Mouse (Mus musculus) MN1 (cell line): ENCODE data around the gene Pafah1b1.

Experiments
- DNase-seq: peaks from one replicate; pipeline ENCODE4 v3.0.0-alpha.2; 2016; ENCODE audit warnings: low spot score

Gene Pafah1b1

GRCm38 (mm10) chr11:74661641-74662040 lies 62.8 kb downstream of the Pafah1b1 start:
- no peak for DNase-seq

- no peak for DNase-seq
These were observed 64.1 kb downstream of the Pafah1b1 start for GRCm38 (mm10) chr11:74660336-74660735.

GRCm38 (mm10) chr11:74655941-74656340 lies 68.5 kb downstream of the Pafah1b1 start:
- DNase-seq, result no peak

- DNase-seq, result peak; percentile 24
These were observed 71.1 kb downstream of the Pafah1b1 start for GRCm38 (mm10) chr11:74653385-74653784.

GRCm38 (mm10) chr11:74652791-74653191 lies 71.7 kb downstream of the Pafah1b1 start:
- peak; percentile 86 for DNase-seq

- no peak for DNase-seq
These were observed 73.8 kb downstream of the Pafah1b1 start for GRCm38 (mm10) chr11:74650576-74651100.

- peak; percentile 46 for DNase-seq
These were observed 74.6 kb downstream of the Pafah1b1 start for GRCm38 (mm10) chr11:74649647-74650551.

GRCm38 (mm10) chr11:74649095-74649646 lies 75.3 kb downstream of the Pafah1b1 start, which contains the start of gene Cluh:
Gene Cluh (plus strand): TSS chr11:74649495.
- peak; percentile 96 for DNase-seq

GRCm38 (mm10) chr11:74648676-74649075 lies 75.8 kb downstream of the Pafah1b1 start:
- peak; percentile 24 for DNase-seq

- peak; percentile 45 for DNase-seq
These were observed 76.5 kb downstream of the Pafah1b1 start for GRCm38 (mm10) chr11:74647966-74648365.

- DNase-seq, result no peak
These were observed 84.8 kb downstream of the Pafah1b1 start for GRCm38 (mm10) chr11:74639628-74640027.

- no peak for DNase-seq
These were observed 85.6 kb downstream of the Pafah1b1 start for GRCm38 (mm10) chr11:74638791-74639411.

GRCm38 (mm10) chr11:74637971-74638790 lies 86.3 kb downstream of the Pafah1b1 start:
- peak; percentile 89 for DNase-seq

- no peak for DNase-seq
These were observed 87.0 kb downstream of the Pafah1b1 start for GRCm38 (mm10) chr11:74637486-74637885.

- DNase-seq, result peak; percentile 86
These were observed 89.8 kb downstream of the Pafah1b1 start for GRCm38 (mm10) chr11:74634490-74635275.

GRCm38 (mm10) chr11:74631880-74632789 lies 92.3 kb downstream of the Pafah1b1 start:
- no peak for DNase-seq

GRCm38 (mm10) chr11:74627481-74627880 lies 97.0 kb downstream of the Pafah1b1 start:
- DNase-seq, result no peak

- no peak for DNase-seq
These were observed 99.1 kb downstream of the Pafah1b1 start for GRCm38 (mm10) chr11:74625333-74625732.
